Mouse (Mus musculus): ENCODE results near the gene Fgfr2. TPM values are rescaled to one million over a fixed set of nuclear protein-coding genes. Genes with fewer than 3 reads are reported as not detected.

Fgfr2 gene
- total and polyA plus RNA-seq, 2 experiments from 2014 or later = 17.1 to 47.6 TPM

- H3K9ac ChIP-seq = no peak overlapping the region
- DNase-seq (no peak), ATAC-seq (no peak)
- H3K4me1 ChIP-seq (ENCODE audit: insufficient read depth) = peaks cover 3% of the 10 kb centered on the region; the same call in 1 of the 2 replicates
- no peaks in the 10 kb centered on the region for H3K36me3 ChIP-seq (ENCODE audit: insufficient read depth)
- 95% methylated on average over 7 of the region's 7 CpGs for WGBS
- no peak for TF ChIP-seq CTCF (IDR thresholded peaks at IDR 0.05; ENCODE audit: low read depth)
- no peak overlapping the region for H3K4me2 ChIP-seq (ENCODE audit: low read depth)
- H3K4me3 ChIP-seq (ENCODE audit: low read depth, low read length) = no peak overlapping the region
- no peak overlapping the region for H3K27ac ChIP-seq (ENCODE audit: low read depth, low read length)
- H3K27me3 ChIP-seq (ENCODE audit: insufficient read depth, low read length) = no peaks in the 10 kb centered on the region
- no peaks in the 10 kb centered on the region for H3K9me3 ChIP-seq (ENCODE audit: low read length)
Observed at GRCm38 (mm10) chr7:130950482-130950881, 2172.7 kb downstream of the Fgfr2 start.

- Histone ChIP-seq H3K9me3 (ENCODE audit: low read length) (no peaks in the 10 kb centered on the region), H3K27me3 (ENCODE audit: insufficient read depth, low read length) (no peaks in the 10 kb centered on the region), H3K4me1 (ENCODE audit: insufficient read depth) (peaks cover 3% of the 10 kb centered on the region; the same call in 1 of the 2 replicates), H3K4me2 (ENCODE audit: low read depth) (no peak overlapping the region), H3K9ac (no peak overlapping the region), H3K27ac (ENCODE audit: low read depth, low read length) (no peak overlapping the region), H3K36me3 (ENCODE audit: insufficient read depth) (no peaks in the 10 kb centered on the region), H3K4me3 (ENCODE audit: low read depth, low read length) (no peak overlapping the region)
- TF ChIP-seq CTCF (IDR thresholded peaks at IDR 0.05; ENCODE audit: low read depth) = no peak
- ATAC-seq = peak; percentile 76; the same call in 1 of the 2 replicates
- 30% methylated on average over 7 of the region's 8 CpGs for WGBS
- peak; percentile 58 for DNase-seq
Observed at GRCm38 (mm10) chr7:130949331-130949751, 2173.8 kb downstream of the Fgfr2 start.

- no peaks in the 10 kb centered on the region for H3K27me3 ChIP-seq (ENCODE audit: insufficient read depth, low read length)
- H3K9me3 ChIP-seq (ENCODE audit: low read length) = no peaks in the 10 kb centered on the region
- no peak for ATAC-seq
- WGBS = 67% methylated on average over 5 of the region's 5 CpGs
- no peak overlapping the region for H3K9ac ChIP-seq
- DNase-seq = no peak
- no peak overlapping the region for H3K4me3 ChIP-seq (ENCODE audit: low read depth, low read length)
- no peak overlapping the region for H3K27ac ChIP-seq (ENCODE audit: low read depth, low read length)
- no peaks in the 10 kb centered on the region for H3K36me3 ChIP-seq (ENCODE audit: insufficient read depth)
- no peak for TF ChIP-seq CTCF (IDR thresholded peaks at IDR 0.05; ENCODE audit: low read depth)
- H3K4me1 ChIP-seq (ENCODE audit: insufficient read depth) = peaks cover 3% of the 10 kb centered on the region; the same call in 1 of the 2 replicates
- no peak overlapping the region for H3K4me2 ChIP-seq (ENCODE audit: low read depth)
Observed at GRCm38 (mm10) chr7:130948563-130949208, 2174.5 kb downstream of the Fgfr2 start.

GRCm38 (mm10) chr7:130946303-130946702 lies 2176.8 kb downstream of the Fgfr2 start:
- Histone ChIP-seq H3K4me1 (ENCODE audit: insufficient read depth) (peaks cover 3% of the 10 kb centered on the region; the same call in 1 of the 2 replicates), H3K27ac (ENCODE audit: low read depth, low read length) (no peak overlapping the region), H3K36me3 (ENCODE audit: insufficient read depth) (no peaks in the 10 kb centered on the region), H3K9me3 (ENCODE audit: low read length) (no peaks in the 10 kb centered on the region), H3K9ac (no peak overlapping the region), H3K27me3 (ENCODE audit: insufficient read depth, low read length) (no peaks in the 10 kb centered on the region), H3K4me3 (ENCODE audit: low read depth, low read length) (no peak overlapping the region), H3K4me2 (ENCODE audit: low read depth) (no peak overlapping the region)
- DNase-seq = no peak
- no peak for ATAC-seq
- TF ChIP-seq CTCF (IDR thresholded peaks at IDR 0.05; ENCODE audit: low read depth) = no peak
- 89% methylated on average over 12 of the region's 12 CpGs for WGBS

GRCm38 (mm10) chr7:130945730-130946129 lies 2177.4 kb downstream of the Fgfr2 start:
- DNase-seq = no peak
- Histone ChIP-seq H3K27me3 (ENCODE audit: insufficient read depth, low read length) (no peaks in the 10 kb centered on the region), H3K36me3 (ENCODE audit: insufficient read depth) (no peaks in the 10 kb centered on the region), H3K4me3 (ENCODE audit: low read depth, low read length) (no peak overlapping the region), H3K27ac (ENCODE audit: low read depth, low read length) (no peak overlapping the region), H3K4me1 (ENCODE audit: insufficient read depth) (peaks cover 3% of the 10 kb centered on the region; the same call in 1 of the 2 replicates), H3K9me3 (ENCODE audit: low read length) (no peaks in the 10 kb centered on the region), H3K9ac (no peak overlapping the region), H3K4me2 (ENCODE audit: low read depth) (no peak overlapping the region)
- 87% methylated on average over 3 of the region's 3 CpGs for WGBS
- no peak for TF ChIP-seq CTCF (IDR thresholded peaks at IDR 0.05; ENCODE audit: low read depth)
- no peak for ATAC-seq

- 88% methylated on average over 11 of the region's 11 CpGs for WGBS
- ATAC-seq (no peak), DNase-seq (no peak)
- Histone ChIP-seq H3K27ac (ENCODE audit: low read depth, low read length) (no peak overlapping the region), H3K9me3 (ENCODE audit: low read length) (no peaks in the 10 kb centered on the region), H3K4me1 (ENCODE audit: insufficient read depth) (peaks cover 3% of the 10 kb centered on the region; the same call in 1 of the 2 replicates), H3K4me3 (ENCODE audit: low read depth, low read length) (no peak overlapping the region), H3K9ac (no peak overlapping the region), H3K4me2 (ENCODE audit: low read depth) (no peak overlapping the region), H3K36me3 (ENCODE audit: insufficient read depth) (no peaks in the 10 kb centered on the region), H3K27me3 (ENCODE audit: insufficient read depth, low read length) (no peaks in the 10 kb centered on the region)
- no peak for TF ChIP-seq CTCF (IDR thresholded peaks at IDR 0.05; ENCODE audit: low read depth)
Observed at GRCm38 (mm10) chr7:130944766-130945475, 2178.2 kb downstream of the Fgfr2 start.

GRCm38 (mm10) chr7:130943280-130943895 lies 2179.8 kb downstream of the Fgfr2 start:
- Histone ChIP-seq H3K9me3 (ENCODE audit: low read length) (no peaks in the 10 kb centered on the region), H3K9ac (no peak overlapping the region), H3K4me1 (ENCODE audit: insufficient read depth) (no peaks in the 10 kb centered on the region), H3K4me3 (ENCODE audit: low read depth, low read length) (no peak overlapping the region), H3K4me2 (ENCODE audit: low read depth) (no peak overlapping the region), H3K27me3 (ENCODE audit: insufficient read depth, low read length) (0 out of 2 replicates have a peak, but pooled peaks cover under 1% of the 10 kb centered on the region), H3K27ac (ENCODE audit: low read depth, low read length) (no peak overlapping the region), H3K36me3 (ENCODE audit: insufficient read depth) (no peaks in the 10 kb centered on the region)
- DNase-seq (no peak), ATAC-seq (no peak)
- WGBS = 85% methylated on average over 9 of the region's 9 CpGs
- TF ChIP-seq CTCF (IDR thresholded peaks at IDR 0.05; ENCODE audit: low read depth) = no peak

Measured in forebrain, postnatal 0 days (tissue).